Mouse (Mus musculus) erythroblast, embryonic 14.5 days (primary cell): Measurements from ENCODE around the gene Efcab9. TPM values are rescaled to one million over a fixed set of nuclear protein-coding genes. Genes with fewer than 3 reads are reported as not detected.

Experiments
- H3K27me3 ChIP-seq: 2 replicates; pipeline ENCODE4 v1.6.1; 2012; ENCODE audit warnings: inconsistent platforms; ENCODE audit not compliant: control insufficient read depth
- H3K36me3 ChIP-seq: 2 replicates; pipeline ENCODE4 v1.6.1; 2012; ENCODE audit warnings: mild to moderate bottlenecking, inconsistent platforms; ENCODE audit not compliant: control insufficient read depth
- H3K4me1 ChIP-seq: 2 replicates; pipeline ENCODE4 v1.6.1; 2012; ENCODE audit warnings: inconsistent platforms; ENCODE audit not compliant: control insufficient read depth
- H3K4me3 ChIP-seq: replicated peaks from 2 replicates; pipeline ENCODE3; 2012; ENCODE audit warnings: moderate library complexity, mild to moderate bottlenecking, inconsistent platforms
- H3K9me3 ChIP-seq: 2 replicates; pipeline ENCODE4 v1.6.1; 2012; ENCODE audit warnings: low read length, inconsistent platforms, mixed read lengths; ENCODE audit not compliant: control insufficient read depth
- GATA1 ChIP-seq: IDR thresholded peaks from 2 replicates; pipeline ENCODE4 v1.6.1; 2012; ENCODE audit warnings: low read length, inconsistent platforms, mixed read lengths
- TAL1 ChIP-seq: IDR thresholded peaks from 3 replicates; pipeline ENCODE4 v1.6.1; 2012; ENCODE audit warnings: low read length, inconsistent platforms, mixed read lengths
- polyA plus RNA-seq: library from polyadenylated mRNA; stranded (reverse); fragments of >175 nt; gene quantifications from 2 replicates; pipeline ENCODE4 v1.2.3, GENCODE M21; 2012

Gene Efcab9
- polyA plus RNA-seq, 1 experiment = not detected

DNA sequence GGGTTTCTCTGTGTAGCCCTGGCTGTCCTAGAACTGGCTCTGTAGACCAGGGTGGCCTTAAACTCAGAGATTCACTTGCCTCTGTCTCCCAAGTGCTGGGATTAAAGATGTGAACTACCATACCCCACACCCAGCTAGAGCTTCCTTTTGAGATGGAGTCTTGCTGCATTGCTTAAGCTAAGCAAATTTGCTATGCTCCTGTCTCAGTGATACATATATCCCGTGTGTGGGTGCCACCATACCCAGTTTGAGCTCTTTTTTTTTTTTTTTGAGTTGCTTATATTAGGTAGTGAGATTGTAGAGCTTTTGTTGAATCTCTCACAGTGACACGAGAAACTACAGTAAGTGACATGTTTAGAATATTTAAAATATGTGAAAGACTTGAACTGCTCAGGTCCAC is 36.6 kb downstream of the Efcab9 start:
- no peaks in the 10 kb centered on the region for H3K4me1 ChIP-seq
- no peaks in the 10 kb centered on the region for H3K27me3 ChIP-seq
- TF ChIP-seq TAL1 = no peak
- no peak for TF ChIP-seq GATA1
- H3K36me3 ChIP-seq = no peaks in the 10 kb centered on the region
- no peak overlapping the region for H3K4me3 ChIP-seq
- no peaks in the 10 kb centered on the region for H3K9me3 ChIP-seq

GRCm38 (mm10) chr11:32493312-32493711 is 38.6 kb downstream of the Efcab9 start:
- H3K4me1 ChIP-seq = no peaks in the 10 kb centered on the region
- no peaks in the 10 kb centered on the region for H3K27me3 ChIP-seq
- no peak for TF ChIP-seq GATA1
- no peak for TF ChIP-seq TAL1
- no peaks in the 10 kb centered on the region for H3K9me3 ChIP-seq
- no peaks in the 10 kb centered on the region for H3K36me3 ChIP-seq
- no peak overlapping the region for H3K4me3 ChIP-seq

- Histone ChIP-seq H3K36me3 (no peaks in the 10 kb centered on the region), H3K4me1 (no peaks in the 10 kb centered on the region), H3K9me3 (no peaks in the 10 kb centered on the region), H3K4me3 (no peak overlapping the region), H3K27me3 (no peaks in the 10 kb centered on the region)
- TF ChIP-seq GATA1 (no peak), TAL1 (no peak)
Observed at GRCm38 (mm10) chr11:32491079-32491478, 40.8 kb downstream of the Efcab9 start.

GRCm38 (mm10) chr11:32488808-32489670 is 42.8 kb downstream of the Efcab9 start:
- H3K27me3 ChIP-seq = no peaks in the 10 kb centered on the region
- H3K36me3 ChIP-seq = no peaks in the 10 kb centered on the region
- no peak for TF ChIP-seq TAL1
- TF ChIP-seq GATA1 = no peak
- no peaks in the 10 kb centered on the region for H3K4me1 ChIP-seq
- no peaks in the 10 kb centered on the region for H3K9me3 ChIP-seq
- no peak overlapping the region for H3K4me3 ChIP-seq

GRCm38 (mm10) chr11:32488344-32488743 is 43.5 kb downstream of the Efcab9 start:
- no peaks in the 10 kb centered on the region for H3K27me3 ChIP-seq
- TF ChIP-seq GATA1 = no peak
- no peak for TF ChIP-seq TAL1
- H3K9me3 ChIP-seq = no peaks in the 10 kb centered on the region
- H3K4me1 ChIP-seq = no peaks in the 10 kb centered on the region
- H3K36me3 ChIP-seq = no peaks in the 10 kb centered on the region
- H3K4me3 ChIP-seq = no peak overlapping the region

GRCm38 (mm10) chr11:32487501-32487900 is 44.4 kb downstream of the Efcab9 start:
- Histone ChIP-seq H3K9me3 (no peaks in the 10 kb centered on the region), H3K4me3 (no peak overlapping the region), H3K27me3 (no peaks in the 10 kb centered on the region), H3K36me3 (no peaks in the 10 kb centered on the region), H3K4me1 (no peaks in the 10 kb centered on the region)
- no peak for TF ChIP-seq GATA1
- TF ChIP-seq TAL1 = no peak

DNA sequence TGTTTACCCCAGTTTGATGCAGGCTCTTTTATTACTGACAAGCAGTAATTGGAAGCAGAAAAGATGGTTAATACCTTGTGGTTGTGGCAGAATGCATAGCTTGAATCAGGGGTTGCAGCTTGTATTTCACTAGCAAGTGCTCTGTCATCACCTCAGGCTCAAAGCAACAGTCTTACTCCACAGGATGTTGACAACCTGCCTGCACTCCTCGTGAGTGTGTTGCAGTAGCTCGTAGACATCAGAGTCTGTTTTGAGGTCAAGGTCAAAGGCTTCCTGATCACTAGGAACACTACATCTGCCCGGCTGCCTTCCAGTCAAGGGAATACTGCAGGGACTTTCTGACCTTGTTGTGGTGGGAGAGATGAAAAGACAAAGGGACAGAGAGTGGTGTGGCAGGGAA is 45.3 kb downstream of the Efcab9 start:
- no peaks in the 10 kb centered on the region for H3K9me3 ChIP-seq
- no peaks in the 10 kb centered on the region for H3K4me1 ChIP-seq
- no peak for TF ChIP-seq TAL1
- no peak for TF ChIP-seq GATA1
- no peaks in the 10 kb centered on the region for H3K27me3 ChIP-seq
- H3K4me3 ChIP-seq = no peak overlapping the region
- H3K36me3 ChIP-seq = no peaks in the 10 kb centered on the region

DNA sequence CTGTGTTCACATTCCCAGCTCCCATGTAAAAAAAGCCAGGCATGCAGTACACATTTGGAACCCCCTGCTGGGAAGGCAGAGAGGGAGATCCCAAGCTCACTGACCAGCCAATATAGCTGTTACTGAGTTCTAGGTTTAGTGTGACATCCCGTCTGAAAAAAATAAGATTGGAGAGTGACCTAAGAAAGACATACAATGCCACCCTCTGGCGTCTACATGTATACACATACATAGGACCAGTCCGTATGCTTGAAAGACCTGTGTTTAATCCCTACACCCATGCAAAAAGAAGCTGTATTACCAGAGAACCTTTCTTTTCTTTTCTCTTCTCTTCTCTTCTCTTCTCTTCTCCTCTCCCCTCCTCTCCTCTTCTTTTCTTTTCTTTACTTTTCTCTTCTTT is 46.6 kb downstream of the Efcab9 start:
- H3K27me3 ChIP-seq = no peaks in the 10 kb centered on the region
- H3K36me3 ChIP-seq = no peaks in the 10 kb centered on the region
- H3K4me3 ChIP-seq = no peak overlapping the region
- H3K9me3 ChIP-seq = no peaks in the 10 kb centered on the region
- TF ChIP-seq GATA1 (no peak), TAL1 (no peak)
- no peaks in the 10 kb centered on the region for H3K4me1 ChIP-seq

GRCm38 (mm10) chr11:32481525-32481924 is 50.4 kb downstream of the Efcab9 start:
- Histone ChIP-seq H3K4me3 (no peak overlapping the region), H3K9me3 (no peaks in the 10 kb centered on the region), H3K4me1 (no peaks in the 10 kb centered on the region), H3K36me3 (no peaks in the 10 kb centered on the region), H3K27me3 (no peaks in the 10 kb centered on the region)
- TF ChIP-seq GATA1 (no peak), TAL1 (no peak)
